15 mouse cellular contexts compared by ENCODE assay signal in the genomic region with DNA sequence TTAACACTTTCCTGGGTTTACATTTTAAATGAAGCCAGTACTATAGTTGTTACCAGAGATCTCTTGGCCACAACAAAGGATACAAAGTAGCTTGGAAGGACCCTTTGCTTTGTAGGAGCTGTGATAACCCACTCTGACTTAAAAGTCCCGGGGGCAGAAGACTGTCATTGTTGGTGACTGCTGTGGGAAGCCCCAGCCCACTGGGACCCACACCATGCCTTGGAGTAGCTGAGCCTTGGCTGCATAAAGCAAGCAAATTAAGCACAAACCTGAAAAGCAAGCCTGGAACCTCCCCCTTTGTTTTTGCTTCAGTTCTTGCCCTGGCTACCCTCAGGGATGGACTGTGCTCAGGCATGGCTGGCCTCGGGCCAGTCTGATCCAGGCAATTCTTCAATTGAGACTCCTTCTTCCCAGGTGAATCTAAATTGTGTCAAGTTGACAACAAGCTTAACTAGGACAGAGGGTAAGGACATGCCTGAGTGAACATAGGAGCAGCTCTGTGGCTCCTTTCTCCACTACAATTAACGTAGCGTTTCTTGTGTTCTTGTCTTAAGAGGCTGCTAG. TPM values are rescaled to one million over a fixed set of nuclear protein-coding genes. Genes with fewer than 3 reads are reported as not detected.
A peak's percentile ranks its signal among the peaks of the same experiment; 100 is the strongest.
DNase-seq lines count a peak whose midpoint lies in the region; ATAC-seq and TF ChIP-seq lines count a peak whose summit lies in the region.
"Had no signal": no experiment of that assay in that cellular context is flagged by ENCODE, and none has a peak within 500 bp of the region (broad histone marks: within the 10 kb centered on the region; RNA-seq: fewer than 3 reads in every experiment).

No protein-coding gene starts in this region.

- H3K9me3 ChIP-seq in kidney, postnatal 0 days (replicated peaks; ENCODE audit: low read length), result no peaks in the 10 kb centered on the region
- H3K9me3 ChIP-seq: forebrain, embryonic 15.5 days; hindbrain, embryonic 12.5 days; limb, embryonic 13.5 days; midbrain, embryonic 13.5 days had no signal

- no peak overlapping the region for H3K4me2 ChIP-seq in kidney, postnatal 0 days (ENCODE audit: low read length)
- H3K4me2 ChIP-seq: forebrain, embryonic 15.5 days; hindbrain, embryonic 12.5 days; limb, embryonic 13.5 days; midbrain, embryonic 13.5 days had no signal

- intact Hi-C loops in gastrocnemius, postnatal 14 days (cut with DNase I; ENCODE audit: low total_unique reads), result no loop called here

- no peak overlapping the region for H3K4me3 ChIP-seq in kidney, postnatal 0 days (replicated peaks; ENCODE audit: low read depth, low read length)
- H3K4me3 ChIP-seq: erythroblast, embryonic 14.5 days; forebrain, embryonic 15.5 days; hindbrain, embryonic 12.5 days; limb, embryonic 13.5 days; midbrain, embryonic 13.5 days had no signal

- H3K36me3 ChIP-seq in kidney, postnatal 0 days (ENCODE audit: insufficient read depth, low read length), result 0 out of 2 replicates have a peak, but pooled peaks cover 7% of the 10 kb centered on the region

- WGBS in kidney, postnatal 0 days, result 31% methylated on average over 4 of the region's 4 CpGs

- H3K4me1 ChIP-seq in kidney, postnatal 0 days (replicated peaks; ENCODE audit: insufficient read depth, low read length), result 0 out of 2 replicates have a peak, but pooled peaks cover 4% of the 10 kb centered on the region
- H3K4me1 ChIP-seq: forebrain, embryonic 15.5 days; hindbrain, embryonic 12.5 days; limb, embryonic 13.5 days had no signal

- TF ChIP-seq CTCF in kidney, postnatal 0 days (IDR thresholded peaks at IDR 0.05; ENCODE audit: low read depth), result no peak

- peak; percentile 5 for DNase-seq in cerebellum, adult 9-11 months
- DNase-seq in cerebellum, adult 8-10 months, result no peak
- peak; percentile 29 for DNase-seq in testis, postnatal 10 days (ENCODE audit: low spot score)
- DNase-seq in testis, postnatal 14 days (ENCODE audit: low spot score), result no peak
- DNase-seq in kidney, postnatal 0 days (ENCODE audit: low spot score), result no peak
- no peak for DNase-seq in gastrocnemius, postnatal 14 days
- DNase-seq: right cerebral cortex, postnatal 4 days had no signal

- no peaks in the 10 kb centered on the region for H3K27me3 ChIP-seq in kidney, postnatal 0 days (ENCODE audit: insufficient read depth, low read length)
- H3K27me3 ChIP-seq: forebrain, embryonic 15.5 days; hindbrain, embryonic 12.5 days; limb, embryonic 13.5 days; midbrain, embryonic 13.5 days had no signal

- no peak overlapping the region for H3K9ac ChIP-seq in kidney, postnatal 0 days (ENCODE audit: low read depth, low read length)
- H3K9ac ChIP-seq: forebrain, embryonic 15.5 days; hindbrain, embryonic 12.5 days; limb, embryonic 13.5 days; liver, embryonic 14.5 days; midbrain, embryonic 13.5 days had no signal

- peak overlapping the region; percentile 36; the same call in 1 of the 2 replicates for H3K27ac ChIP-seq in kidney, postnatal 0 days
- H3K27ac ChIP-seq: forebrain, embryonic 15.5 days; hindbrain, embryonic 12.5 days; limb, embryonic 13.5 days; liver, embryonic 14.5 days; midbrain, embryonic 13.5 days had no signal

- peak; percentile 85 for ATAC-seq in kidney, postnatal 0 days (replicated peaks; ENCODE audit: low FRiP score, low read depth)
- no peak for ATAC-seq in inflammation-experienced regulatory T-cells, adult 6 months
- ATAC-seq: forebrain, embryonic 15.5 days; intestine, postnatal 0 days; midbrain, embryonic 13.5 days had no signal

RNA-seq across cellular contexts. Expression of a gene that starts 21.1 kb away (rescaled TPM):
- 7.0 and 8.3 TPM in 2 replicates for polyA plus RNA-seq in kidney, postnatal 0 days (2015; fragmentation: Nextera tagmentation; extraction: Ambion mirVana)
- under 1 TPM; 0.33 to 0.59 TPM for total RNA-seq in gastrocnemius, postnatal 14 days (2021)
- polyA plus RNA-seq in inflammation-experienced regulatory T-cells, adult 6 months (2017; shearing (Covaris generic)), result 1 to 10 TPM in 1 of 3 experiments, under 1 TPM in 2; 0.78 to 1.4 (median 0.83) TPM

RNA-seq across cellular contexts. Expression of a gene that starts 36.0 kb away (rescaled TPM):
- 0.71 and 0.92 TPM in 2 replicates for polyA plus RNA-seq in kidney, postnatal 0 days (2015; fragmentation: Nextera tagmentation; extraction: Ambion mirVana)
- total RNA-seq in gastrocnemius, postnatal 14 days (2021), result 100 to 1,000 TPM; 181 to 201 TPM
- polyA plus RNA-seq in inflammation-experienced regulatory T-cells, adult 6 months (2017; shearing (Covaris generic)), result not detected
- polyA plus RNA-seq: erythroblast, embryonic 14.5 days; liver, embryonic 14.5 days had no signal

Comparison
In these comparisons a context has a peak if more than half of its experiments do, and no peak if none do; other contexts are left out.
1. DNase-seq: peak in cerebellum, adult 9-11 months (single experiment) and testis, postnatal 10 days (single experiment); none in cerebellum, adult 8-10 months (single experiment), testis, postnatal 14 days (single experiment), kidney, postnatal 0 days (single experiment) and gastrocnemius, postnatal 14 days (single experiment).